In genomic region chr9:15044391-15045083, GRCm38 (mm10) we compare ENCODE assay signal across 8 mouse cellular contexts. TPM values are rescaled to one million over a fixed set of nuclear protein-coding genes. Genes with fewer than 3 reads are reported as not detected.
DNase-seq lines count a peak whose midpoint lies in the region; ATAC-seq and TF ChIP-seq lines count a peak whose summit lies in the region.

No protein-coding gene starts in this region.

- ATAC-seq in activated CD4-positive, CD25-positive, alpha-beta regulatory T cell, adult 4 months: peak; percentile 7
- peak; percentile 22 for ATAC-seq in forebrain, embryonic 16.5 days
- no peak for ATAC-seq in liver, embryonic 15.5 days (ENCODE audit: insufficient read depth)
- ATAC-seq in stomach, embryonic 14.5 days (ENCODE audit: insufficient number of reproducible peaks, insufficient read depth, low FRiP score, low read depth): 0 out of 2 replicates have a peak, but pooled peaks have one; percentile 1

- WGBS in forebrain, embryonic 16.5 days: under 1% methylated on average over 28 of the region's 28 CpGs
- WGBS in liver, embryonic 15.5 days (ENCODE audit: insufficient replicate concordance): 1% methylated on average over 28 of the region's 28 CpGs
- whole genome bisulfite sequencing in stomach, embryonic 14.5 days: under 1% methylated on average over 28 of the region's 28 CpGs

- H3K9me3 ChIP-seq in forebrain, embryonic 16.5 days (ENCODE audit: control insufficient read depth, low read length): no peaks in the 10 kb centered on the region
- no peaks in the 10 kb centered on the region for H3K9me3 ChIP-seq in liver, embryonic 15.5 days (replicated peaks)
- no peaks in the 10 kb centered on the region for H3K9me3 ChIP-seq in stomach, embryonic 14.5 days (ENCODE audit: control insufficient read depth, low read depth, low read length)

- peak overlapping the region; percentile 81 for H3K4me3 ChIP-seq in layer of hippocampus, adult 2 months
- H3K4me3 ChIP-seq in forebrain, embryonic 16.5 days (replicated peaks; ENCODE audit: low read length): peak overlapping the region; percentile 90
- peak overlapping the region; percentile 62 for H3K4me3 ChIP-seq in liver, embryonic 15.5 days (replicated peaks)
- H3K4me3 ChIP-seq in stomach, embryonic 14.5 days (ENCODE audit: low read depth, low read length): peak overlapping the region; percentile 91

- peak overlapping the region; percentile 88 for H3K27ac ChIP-seq in layer of hippocampus, adult 2 months
- peak overlapping the region; percentile 95 for H3K27ac ChIP-seq in forebrain, embryonic 16.5 days (ENCODE audit: low read length)
- H3K27ac ChIP-seq in liver, embryonic 15.5 days (replicated peaks): no peak overlapping the region
- peak overlapping the region; percentile 71 for H3K27ac ChIP-seq in stomach, embryonic 14.5 days (ENCODE audit: low read length)

- peak overlapping the region; percentile 52 for H3K4me2 ChIP-seq in forebrain, embryonic 16.5 days (ENCODE audit: low read length)
- H3K4me2 ChIP-seq in liver, embryonic 15.5 days: peak overlapping the region; percentile 70
- H3K4me2 ChIP-seq in stomach, embryonic 14.5 days (replicated peaks; ENCODE audit: low read depth, low read length): peak overlapping the region; percentile 60

- peaks cover 32% of the 10 kb centered on the region for H3K4me1 ChIP-seq in forebrain, embryonic 16.5 days (replicated peaks; ENCODE audit: control insufficient read depth, insufficient read depth, low read length)
- peaks cover 5% of the 10 kb centered on the region; the same call in 1 of the 2 replicates for H3K4me1 ChIP-seq in liver, embryonic 15.5 days (replicated peaks)
- peaks cover 8% of the 10 kb centered on the region; the same call in 1 of the 2 replicates for H3K4me1 ChIP-seq in stomach, embryonic 14.5 days (ENCODE audit: control insufficient read depth, insufficient read depth, low read length)

- no peak for DNase-seq in layer of hippocampus, adult 2 months (ENCODE audit: low spot score in 2 of 2)
- no peak for DNase-seq in layer of hippocampus, adult 9-11 months
- no peak for DNase-seq in urinary bladder, adult 2 months (ENCODE audit: low spot score)
- no peak for DNase-seq in cerebellum, adult 11 months

- H3K27me3 ChIP-seq in forebrain, embryonic 16.5 days (replicated peaks; ENCODE audit: control insufficient read depth, insufficient read depth, low read length): no peaks in the 10 kb centered on the region
- H3K27me3 ChIP-seq in liver, embryonic 15.5 days: peaks cover 30% of the 10 kb centered on the region
- H3K27me3 ChIP-seq in stomach, embryonic 14.5 days (ENCODE audit: control insufficient read depth, insufficient read depth, low read length): no peaks in the 10 kb centered on the region

- TF ChIP-seq CTCF in layer of hippocampus, adult 2 months (conservative IDR thresholded peaks at IDR 0.05): no peak

- peak overlapping the region; percentile 97 for H3K9ac ChIP-seq in forebrain, embryonic 16.5 days (replicated peaks; ENCODE audit: low read depth, low read length)
- peak overlapping the region; percentile 45; the same call in 1 of the 2 replicates for H3K9ac ChIP-seq in liver, embryonic 15.5 days
- H3K9ac ChIP-seq in stomach, embryonic 14.5 days (replicated peaks; ENCODE audit: low read depth, low read length): peak overlapping the region; percentile 60

- H3K36me3 ChIP-seq in forebrain, embryonic 16.5 days (ENCODE audit: control insufficient read depth, insufficient read depth): no peaks in the 10 kb centered on the region
- H3K36me3 ChIP-seq in liver, embryonic 15.5 days (replicated peaks): no peaks in the 10 kb centered on the region
- no peaks in the 10 kb centered on the region for H3K36me3 ChIP-seq in stomach, embryonic 14.5 days (ENCODE audit: control insufficient read depth, insufficient read depth, low read length)

RNA-seq across cellular contexts. Expression of gene Panx1, which starts 0.7 kb away (rescaled TPM):
- total RNA-seq in layer of hippocampus, adult 2 months (2021): 10 to 100 TPM; 26.2 to 33.3 TPM
- polyA plus RNA-seq in activated CD4-positive, CD25-positive, alpha-beta regulatory T cell, adult 4 months (2017; shearing (Covaris generic)): 10 to 100 TPM; 27.2 to 27.5 TPM
- 136 and 138 TPM in 2 replicates for polyA plus RNA-seq in forebrain, embryonic 16.5 days (2015; fragmentation: Nextera tagmentation; extraction: Ambion mirVana)
- polyA plus RNA-seq in liver, embryonic 15.5 days (2015; fragmentation: Nextera tagmentation; extraction: Ambion mirVana): 4.4 and 5.9 TPM in 2 replicates
- 51.7 TPM in 2 replicates for polyA plus RNA-seq in stomach, embryonic 14.5 days (2014; fragmentation: Nextera tagmentation; extraction: Ambion mirVana)
- polyA plus RNA-seq in urinary bladder, adult 2 months (2012; rRNA removed): 18.6 and 21.8 TPM in 2 replicates

Comparison
In these comparisons a context has a peak if more than half of its experiments do, and no peak if none do; other contexts are left out.
1. H3K9ac ChIP-seq: peak in every context shown above with its lines; median percentile 97 in forebrain, embryonic 16.5 days; 60 in stomach, embryonic 14.5 days; 45 in liver, embryonic 15.5 days.